Mouse (Mus musculus) erythroblast, embryonic 14.5 days (primary cell): Measurements from ENCODE around the gene Bhlhb9.

Source experiments
- GATA1 ChIP-seq: IDR thresholded peaks from 2 replicates; pipeline ENCODE4 v1.6.1; 2012; ENCODE audit warnings: low read length, inconsistent platforms, mixed read lengths
- TAL1 ChIP-seq: IDR thresholded peaks from 3 replicates; pipeline ENCODE4 v1.6.1; 2012; ENCODE audit warnings: low read length, inconsistent platforms, mixed read lengths

DNA sequence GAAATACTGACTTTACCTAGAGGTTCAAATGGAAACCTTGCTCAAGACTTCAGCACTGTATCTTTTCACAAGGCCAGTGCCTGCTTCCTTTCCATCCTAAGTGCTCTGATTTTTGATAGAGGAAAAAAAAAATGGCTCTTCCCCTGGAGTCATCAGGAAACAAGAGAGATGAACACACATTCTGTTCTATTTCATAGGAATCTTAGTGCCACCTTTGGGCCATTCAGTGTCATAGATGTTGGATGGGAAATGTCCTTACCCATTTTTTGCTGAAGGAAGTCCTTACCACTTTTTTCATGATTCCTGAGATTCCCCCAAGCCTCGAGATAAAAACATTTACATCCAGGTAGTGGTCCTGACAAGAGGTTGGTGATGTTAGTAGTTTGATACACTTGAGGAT is 139.1 kb downstream of the Bhlhb9 start:
- TF ChIP-seq GATA1: no peak
- no peak for TF ChIP-seq TAL1
